In genomic region chrX:107150752-107151515, GRCm38 (mm10) we compare ENCODE assay signal across 8 mouse cellular contexts. TPM values are rescaled to one million over a fixed set of nuclear protein-coding genes. Genes with fewer than 3 reads are reported as not detected.
A peak's percentile ranks its signal among the peaks of the same experiment; 100 is the strongest.
DNase-seq lines count a peak whose midpoint lies in the region; ATAC-seq and TF ChIP-seq lines count a peak whose summit lies in the region.

No protein-coding gene starts in this region.

- H3K36me3 ChIP-seq in embryonic facial prominence, embryonic 13.5 days = no peaks in the 10 kb centered on the region
- H3K36me3 ChIP-seq in limb, embryonic 11.5 days (ENCODE audit: control insufficient read depth, insufficient read depth, low read length) = no peaks in the 10 kb centered on the region

- intact Hi-C loops in gastrocnemius, adult 2 months (cut with DNase I) = no loop called here
- intact Hi-C loops in gastrocnemius, postnatal 14 days (cut with DNase I; ENCODE audit: low total_unique reads) = no loop called here

- DNase-seq in gastrocnemius, adult 2 months = peak; percentile 13
- DNase-seq in gastrocnemius, postnatal 14 days = no peak
- DNase-seq in limb, embryonic 11.5 days (ENCODE audit: low spot score) = no peak
- DNase-seq in naive thymus-derived CD4-positive, alpha-beta T cell, adult 2 months (ENCODE audit: low read depth) = peak; percentile 76
- DNase-seq in layer of hippocampus, adult 8-10 months (ENCODE audit: low spot score in 2 of 2) = no peak
- no peak for DNase-seq in cerebellum, postnatal 14 days
- DNase-seq in adrenal gland, adult 8-10 months = no peak

- no peak overlapping the region for H3K9ac ChIP-seq in embryonic facial prominence, embryonic 13.5 days
- no peak overlapping the region for H3K9ac ChIP-seq in limb, embryonic 11.5 days (ENCODE audit: low read length)

- H3K27ac ChIP-seq in gastrocnemius, adult 2 months = peak overlapping the region; percentile 78
- peak overlapping the region; percentile 77 for H3K27ac ChIP-seq in embryonic facial prominence, embryonic 13.5 days
- H3K27ac ChIP-seq in limb, embryonic 11.5 days (replicated peaks; ENCODE audit: low read depth, low read length) = no peak overlapping the region; the same call in 1 of the 2 replicates

- peak; percentile 62; the same call in 1 of the 2 replicates for ATAC-seq in embryonic facial prominence, embryonic 13.5 days (ENCODE audit: insufficient number of reproducible peaks, insufficient read depth, low FRiP score, low TSS enrichment, low read depth)
- ATAC-seq in limb, embryonic 11.5 days (ENCODE audit: insufficient number of reproducible peaks, low FRiP score, low TSS enrichment, low read depth) = 0 out of 2 replicates have a peak, but pooled peaks have one; percentile 26

- no peaks in the 10 kb centered on the region for H3K4me1 ChIP-seq in embryonic facial prominence, embryonic 13.5 days
- no peaks in the 10 kb centered on the region for H3K4me1 ChIP-seq in limb, embryonic 11.5 days (ENCODE audit: control insufficient read depth, insufficient read depth, low read length)

- peak overlapping the region; percentile 66 for H3K4me3 ChIP-seq in gastrocnemius, adult 2 months
- H3K4me3 ChIP-seq in embryonic facial prominence, embryonic 13.5 days = no peak overlapping the region
- H3K4me3 ChIP-seq in limb, embryonic 11.5 days (ENCODE audit: low read depth, low read length) = no peak overlapping the region

- peak overlapping the region; percentile 18; the same call in 1 of the 2 replicates for H3K4me2 ChIP-seq in embryonic facial prominence, embryonic 13.5 days
- no peak overlapping the region for H3K4me2 ChIP-seq in limb, embryonic 11.5 days (ENCODE audit: low read depth, severe bottlenecking)

- 0 out of 2 replicates have a peak, but pooled peaks cover 2% of the 10 kb centered on the region for H3K27me3 ChIP-seq in embryonic facial prominence, embryonic 13.5 days
- H3K27me3 ChIP-seq in limb, embryonic 11.5 days (ENCODE audit: control insufficient read depth, insufficient read depth, low read length) = no peaks in the 10 kb centered on the region

- TF ChIP-seq CTCF in gastrocnemius, adult 2 months (IDR thresholded peaks at IDR 0.05) = no peak

- no peaks in the 10 kb centered on the region for H3K9me3 ChIP-seq in embryonic facial prominence, embryonic 13.5 days
- no peaks in the 10 kb centered on the region for H3K9me3 ChIP-seq in limb, embryonic 11.5 days (ENCODE audit: control insufficient read depth, low read length)

- WGBS in embryonic facial prominence, embryonic 13.5 days = 51% methylated on average over 4 of the region's 4 CpGs
- 69% methylated on average over 4 of the region's 4 CpGs for WGBS in limb, embryonic 11.5 days

RNA-seq across cellular contexts. Expression of gene P2ry10b, which starts 2.2 kb away (rescaled TPM):
- total RNA-seq in gastrocnemius, adult 2 months (2021) = under 1 TPM in 1 of 2 experiments, not detected in 1; 0.31 TPM
- 1 to 10 TPM in 1 of 2 experiments, under 1 TPM in 1; 0.71 to 1.8 TPM for total RNA-seq in gastrocnemius, postnatal 14 days (2021)
- 1.6 and 2.7 TPM in 2 replicates for polyA plus RNA-seq in embryonic facial prominence, embryonic 13.5 days (2015; fragmentation: Nextera tagmentation; extraction: Ambion mirVana)
- 0.37 and 0.62 TPM in 2 replicates for polyA plus RNA-seq in limb, embryonic 11.5 days (2014; fragmentation: Nextera tagmentation; extraction: Ambion mirVana)
- under 1 TPM; 0.12 to 0.61 (median 0.47) TPM for total RNA-seq in layer of hippocampus, adult 8-10 months (2022)
- total RNA-seq in adrenal gland, adult 8-10 months (2022) = 1 to 10 TPM in 2 of 4 experiments, under 1 TPM in 2; 0.91 to 3.5 (median 1.5) TPM

Comparison
In these comparisons a context has a peak if more than half of its experiments do, and no peak if none do; other contexts are left out.
1. DNase-seq: peak in gastrocnemius, adult 2 months (single experiment) and naive thymus-derived CD4-positive, alpha-beta T cell, adult 2 months (single experiment); none in gastrocnemius, postnatal 14 days (single experiment), limb, embryonic 11.5 days (single experiment), layer of hippocampus, adult 8-10 months (0 of 2), cerebellum, postnatal 14 days (0 of 2) and adrenal gland, adult 8-10 months (single experiment).